Mouse (Mus musculus) ES-Bruce4 (cell line): ENCODE data around the gene Madd.

Experiments
- CTCF ChIP-seq: IDR thresholded peaks from one replicate; pipeline ENCODE4 v1.8.1; 2011; ENCODE audit warnings: low read depth, low read length
- EP300 ChIP-seq: IDR thresholded peaks from 2 replicates; pipeline ENCODE4 v1.6.1; 2011; ENCODE audit warnings: low read depth, low read length; ENCODE audit not compliant: insufficient read depth
- POLR2A ChIP-seq: IDR thresholded peaks from one replicate; pipeline ENCODE4 v1.8.1; 2011; ENCODE audit warnings: low read length; ENCODE audit not compliant: insufficient read depth

DNA sequence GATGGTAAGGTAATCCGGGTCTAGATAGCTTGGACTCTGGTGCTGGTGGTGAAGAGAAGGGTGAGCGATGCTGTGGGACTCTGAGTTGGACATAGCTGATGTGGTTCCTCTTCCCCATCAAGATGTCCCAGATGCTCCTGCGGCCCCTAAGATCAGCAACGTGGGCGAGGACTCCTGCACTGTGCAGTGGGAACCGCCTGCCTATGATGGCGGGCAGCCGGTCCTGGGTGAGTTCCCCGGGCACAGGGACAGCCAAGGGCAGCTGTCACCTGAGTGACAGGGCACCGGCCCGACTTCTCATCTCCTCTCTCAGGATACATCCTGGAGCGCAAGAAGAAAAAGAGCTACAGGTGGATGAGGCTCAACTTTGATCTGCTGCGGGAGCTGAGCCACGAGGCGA, 52.4 kb downstream of the Madd start:
- TF ChIP-seq CTCF (no peak), EP300 (no peak), POLR2A (no peak)
